In genomic region chr3:115712808-115713200, GRCm38 (mm10) we compare ENCODE assay signal across 8 mouse cellular contexts. TPM values are rescaled to one million over a fixed set of nuclear protein-coding genes. Genes with fewer than 3 reads are reported as not detected.
DNase-seq lines count a peak whose midpoint lies in the region; ATAC-seq and TF ChIP-seq lines count a peak whose summit lies in the region.

No protein-coding gene starts in this region.

- no peak for TF ChIP-seq POLR2A in CH12.LX (IDR thresholded peaks at IDR 0.05; ENCODE audit: low read depth, low read length)

- peak overlapping the region in 2 of 3 experiments; percentile 58 to 71 for H3K4me3 ChIP-seq in CH12.LX (replicated peaks in 1 of 3; ENCODE audit: low read depth in 2 of 3, low read length in 2 of 3, poor library complexity in 1 of 3)
- peak overlapping the region; percentile 52 for H3K4me3 ChIP-seq in forebrain, embryonic 14.5 days (ENCODE audit: low read depth, low read length)
- H3K4me3 ChIP-seq in liver, postnatal 0 days (ENCODE audit: low read depth, low read length): peak overlapping the region; percentile 57
- H3K4me3 ChIP-seq in neural tube, embryonic 15.5 days (replicated peaks): peak overlapping the region; percentile 48

- TF ChIP-seq RAD21 in CH12.LX (IDR thresholded peaks at IDR 0.05; ENCODE audit: low read depth, low read length): peak; percentile 80

- H3K79me2 ChIP-seq in CH12.LX (replicated peaks; ENCODE audit: control insufficient read depth, extremely low read depth, insufficient read depth, poor library complexity, severe bottlenecking): no peaks in the 10 kb centered on the region

- ATAC-seq in cerebellum, adult (ENCODE audit: insufficient number of reproducible peaks, low FRiP score, low TSS enrichment): peak; percentile 64; the same call in 1 of the 2 replicates
- peak; percentile 10; the same call in 1 of the 2 replicates for ATAC-seq in forebrain, embryonic 14.5 days
- no peak for ATAC-seq in liver, postnatal 0 days
- ATAC-seq in neural tube, embryonic 15.5 days (ENCODE audit: low FRiP score): no peak

- dilution Hi-C loops in CH12.LX (cut with MboI; ENCODE audit: extremely low pct_ligation_motif_present, extremely low pct_unique_long_range_greater_than_20kb, low sequenced_read_pairs): no loop called here

- intact Hi-C loops in heart, postnatal 14 days (cut with DNase I): loop anchor here (1.0 to 2.0 kb wide), 4 partner anchors 50 to 266 kb away; no protein-coding TSS in a partner anchor

- peak overlapping the region; percentile 54; the same call in 1 of the 2 replicates for H3K4me2 ChIP-seq in CH12.LX (ENCODE audit: insufficient read depth, low read depth, poor library complexity, severe bottlenecking)
- peak overlapping the region; percentile 84 for H3K4me2 ChIP-seq in forebrain, embryonic 14.5 days (ENCODE audit: low read length)
- H3K4me2 ChIP-seq in liver, postnatal 0 days (ENCODE audit: low read depth, low read length): peak overlapping the region; percentile 93
- peak overlapping the region; percentile 94 for H3K4me2 ChIP-seq in neural tube, embryonic 15.5 days

- peaks cover 12% of the 10 kb centered on the region for H3K9me3 ChIP-seq in CH12.LX (replicated peaks; ENCODE audit: low read length)
- no peaks in the 10 kb centered on the region for H3K9me3 ChIP-seq in forebrain, embryonic 14.5 days (replicated peaks; ENCODE audit: control insufficient read depth, low read length)
- H3K9me3 ChIP-seq in liver, postnatal 0 days (ENCODE audit: low read length): no peaks in the 10 kb centered on the region
- H3K9me3 ChIP-seq in neural tube, embryonic 15.5 days (replicated peaks): no peaks in the 10 kb centered on the region

- TF ChIP-seq EP300 in CH12.LX (IDR thresholded peaks at IDR 0.05; ENCODE audit: low read length): peak; percentile 39
- TF ChIP-seq EP300 in liver, postnatal 0 days (IDR thresholded peaks at IDR 0.05; ENCODE audit: low read depth): no peak

- H3K4me1 ChIP-seq in CH12.LX (ENCODE audit: control insufficient read depth in 1 of 2, insufficient read depth in 2 of 2): peaks cover 19 to 56% of the 10 kb centered on the region in 2 experiments
- peaks cover 2% of the 10 kb centered on the region for H3K4me1 ChIP-seq in forebrain, embryonic 14.5 days (ENCODE audit: control insufficient read depth, insufficient read depth, low read length)
- peaks cover 10% of the 10 kb centered on the region for H3K4me1 ChIP-seq in liver, postnatal 0 days (ENCODE audit: insufficient read depth)
- H3K4me1 ChIP-seq in neural tube, embryonic 15.5 days: peaks cover 20% of the 10 kb centered on the region

- in situ Hi-C loops in CH12.LX (cut with MboI; ENCODE audit: low pct_ligation_motif_present, low pct_unique_long_range_greater_than_20kb, low sequenced_read_pairs): loop anchor here (5.0 kb wide), 1 partner anchor 51 kb away; no protein-coding TSS in a partner anchor

- no peak overlapping the region for H3K27ac ChIP-seq in CH12.LX (ENCODE audit: insufficient read depth, low read depth)
- H3K27ac ChIP-seq in forebrain, embryonic 14.5 days (ENCODE audit: low read depth, low read length): 0 out of 2 replicates have a peak overlapping the region, but pooled peaks have one; percentile 33
- peak overlapping the region; percentile 75; the same call in 1 of the 2 replicates for H3K27ac ChIP-seq in liver, postnatal 0 days (ENCODE audit: low read depth)
- H3K27ac ChIP-seq in neural tube, embryonic 15.5 days (replicated peaks): peak overlapping the region; percentile 61

- WGBS in forebrain, embryonic 14.5 days: 11% methylated on average over 9 of the region's 9 CpGs
- 10% methylated on average over 9 of the region's 9 CpGs for WGBS in liver, postnatal 0 days (ENCODE audit: insufficient replicate concordance)
- 19% methylated on average over 9 of the region's 9 CpGs for WGBS in neural tube, embryonic 15.5 days

- H3K9ac ChIP-seq in CH12.LX (ENCODE audit: insufficient read depth, low read depth): no peak overlapping the region
- H3K9ac ChIP-seq in forebrain, embryonic 14.5 days (ENCODE audit: low read length): peak overlapping the region; percentile 72; the same call in 1 of the 2 replicates
- H3K9ac ChIP-seq in liver, postnatal 0 days (replicated peaks): 0 out of 2 replicates have a peak overlapping the region, but pooled peaks have one; percentile 6
- H3K9ac ChIP-seq in neural tube, embryonic 15.5 days (replicated peaks): no peak overlapping the region

- H3K27me3 ChIP-seq in CH12.LX (replicated peaks): peaks cover 3% of the 10 kb centered on the region
- H3K27me3 ChIP-seq in forebrain, embryonic 14.5 days (replicated peaks; ENCODE audit: control insufficient read depth, insufficient read depth, low read length): no peaks in the 10 kb centered on the region
- H3K27me3 ChIP-seq in liver, postnatal 0 days (ENCODE audit: insufficient read depth, low read length): no peaks in the 10 kb centered on the region
- 0 out of 2 replicates have a peak, but pooled peaks cover 8% of the 10 kb centered on the region for H3K27me3 ChIP-seq in neural tube, embryonic 15.5 days (replicated peaks)

- peak; percentile 80 for DNase-seq in CH12.LX (ENCODE audit: extremely low read depth)
- DNase-seq in forebrain, embryonic 14.5 days (ENCODE audit: low spot score): peak; percentile 85
- peak; percentile 84 to 89 for DNase-seq in heart, postnatal 14 days
- DNase-seq in layer of hippocampus, adult 11-12 months (ENCODE audit: low spot score): peak; percentile 75
- DNase-seq in liver, postnatal 0 days: peak; percentile 78
- peak; percentile 63 for DNase-seq in testis, postnatal 14 days (ENCODE audit: low spot score)

- peak; percentile 87 to 90 for TF ChIP-seq CTCF in CH12.LX (conservative IDR thresholded peaks at IDR 0.05 in 1 of 2, IDR thresholded peaks at IDR 0.05 in 1 of 2; ENCODE audit: low read depth in 2 of 2, low read length in 2 of 2)
- TF ChIP-seq CTCF in liver, postnatal 0 days (IDR thresholded peaks at IDR 0.05; ENCODE audit: low read depth): peak; percentile 94

- peaks cover 7 to 32% of the 10 kb centered on the region in 2 experiments for H3K36me3 ChIP-seq in CH12.LX (replicated peaks in 1 of 2; ENCODE audit: control insufficient read depth in 1 of 2, insufficient read depth in 1 of 2, low read length in 1 of 2)
- H3K36me3 ChIP-seq in forebrain, embryonic 14.5 days (ENCODE audit: control insufficient read depth, insufficient read depth, low read length): peaks cover 4% of the 10 kb centered on the region; the same call in 1 of the 2 replicates
- peaks cover 13% of the 10 kb centered on the region for H3K36me3 ChIP-seq in liver, postnatal 0 days (replicated peaks; ENCODE audit: insufficient read depth, low read length)
- no peaks in the 10 kb centered on the region for H3K36me3 ChIP-seq in neural tube, embryonic 15.5 days

TF ChIP-seq in CH12.LX, 34 proteins besides CTCF, POLR2A, EP300 and RAD21:
- TF ChIP-seq NELFE (IDR thresholded peaks at IDR 0.05; ENCODE audit: low read depth, low read length) (peak; percentile 46; the same call in 1 of the 2 replicates), JUN (IDR thresholded peaks at IDR 0.05; ENCODE audit: insufficient read depth, low read depth, low read length) (peak; percentile 6; the same call in 1 of the 2 replicates), BHLHE40 (IDR thresholded peaks at IDR 0.05; ENCODE audit: low read depth, low read length) (peak; percentile 37; the same call in 1 of the 2 replicates), TCF12 (IDR thresholded peaks at IDR 0.05; ENCODE audit: low read depth, low read length) (no peak; the same call in 1 of the 2 replicates), SMC3 (IDR thresholded peaks at IDR 0.05; ENCODE audit: low read depth, low read length) (peak; percentile 93), USF1 (IDR thresholded peaks at IDR 0.05; ENCODE audit: low read depth, low read length) (no peak), ZNF384 (IDR thresholded peaks at IDR 0.05; ENCODE audit: low read depth, low read length) (peak; percentile 63), ELF1 (IDR thresholded peaks at IDR 0.05; ENCODE audit: low read depth, low read length) (0 out of 2 replicates have a peak, but pooled peaks have one; percentile 26), MXI1 (IDR thresholded peaks at IDR 0.05; ENCODE audit: low read depth, low read length) (no peak), JUND (conservative IDR thresholded peaks at IDR 0.05; ENCODE audit: low read depth, low read length) (no peak), ZC3H11A (IDR thresholded peaks at IDR 0.05; ENCODE audit: low read depth, low read length) (peak; percentile 78), RCOR1 (conservative IDR thresholded peaks at IDR 0.05; ENCODE audit: low read depth, low read length) (peak; percentile 37; the same call in 1 of the 2 replicates), IRF4 (IDR thresholded peaks at IDR 0.05; ENCODE audit: low read depth, low read length) (peak; percentile 50), MYC (IDR thresholded peaks at IDR 0.05; ENCODE audit: low read depth, low read length) (0 out of 2 replicates have a peak, but pooled peaks have one; percentile 33), MAZ (IDR thresholded peaks at IDR 0.05; ENCODE audit: low read depth, low read length) (peak; percentile 63; the same call in 1 of the 2 replicates), SIN3A (IDR thresholded peaks at IDR 0.05; ENCODE audit: low read length) (peak; percentile 77)

RNA-seq across cellular contexts. Expression of gene S1pr1, which starts 2.1 kb away (rescaled TPM):
- 1.4 and 1.8 TPM in 2 replicates for total RNA-seq in CH12.LX (2012; rRNA removed)
- total RNA-seq in CH12.LX (2014; rRNA removed): 4.1 and 4.6 TPM in 2 replicates
- polyA plus RNA-seq in CH12.LX (2012; ENCODE audit: insufficient read length, low read depth): 6.1 and 7.1 TPM in 2 replicates
- 21.2 and 24.5 TPM in 2 replicates for polyA plus RNA-seq in forebrain, embryonic 14.5 days (2014; fragmentation: Nextera tagmentation; extraction: Ambion mirVana)
- 100 to 1,000 TPM in 1 of 2 experiments, 10 to 100 TPM in 1; 99.1 to 105 TPM for total RNA-seq in heart, postnatal 14 days (2021)
- 10.3 and 11.1 TPM in 2 replicates for polyA plus RNA-seq in liver, postnatal 0 days (2015; fragmentation: Nextera tagmentation; extraction: Ambion mirVana)
- polyA plus RNA-seq in neural tube, embryonic 15.5 days (2015; fragmentation: Nextera tagmentation; extraction: Ambion mirVana): 30.5 TPM in 2 replicates

Comparison
In these comparisons a context has a peak if more than half of its experiments do, and no peak if none do; other contexts are left out.
1. H3K9ac ChIP-seq: peak in forebrain, embryonic 14.5 days (single experiment) and liver, postnatal 0 days (single experiment); none in CH12.LX (single experiment) and neural tube, embryonic 15.5 days (single experiment).
2. ATAC-seq: peak in cerebellum, adult (single experiment) and forebrain, embryonic 14.5 days (single experiment); none in liver, postnatal 0 days (single experiment) and neural tube, embryonic 15.5 days (single experiment).
3. Peak in every context shown above with its lines, with median percentiles within 50 percentile points of each other: DNase-seq, H3K4me2 ChIP-seq and H3K4me3 ChIP-seq.